In the genomic region with DNA sequence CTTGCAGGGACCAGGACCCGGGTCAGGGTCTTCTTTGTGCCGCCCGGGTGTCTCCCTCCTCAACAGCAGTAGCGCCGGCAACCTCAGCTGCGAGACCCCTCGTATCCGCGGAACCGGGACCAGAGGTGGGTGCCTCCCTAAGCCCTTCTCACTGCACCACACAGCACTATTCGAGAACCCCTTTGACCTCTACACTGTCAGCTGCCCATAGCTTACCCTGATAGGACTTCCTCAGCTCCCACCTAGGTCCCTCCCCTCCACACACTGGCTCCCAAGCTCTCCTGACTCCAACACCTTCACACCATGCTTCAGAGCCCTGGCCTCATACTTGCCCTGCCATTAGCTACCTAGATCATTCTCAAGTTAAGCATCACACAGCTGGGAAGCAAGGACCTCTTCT, we compare ENCODE assay signal across 9 mouse cellular contexts. TPM values are rescaled to one million over a fixed set of nuclear protein-coding genes. Genes with fewer than 3 reads are reported as not detected.
DNase-seq lines count a peak whose midpoint lies in the region; ATAC-seq lines count a peak whose summit lies in the region.
"Had no signal": no experiment of that assay in that cellular context is flagged by ENCODE, and none has a peak within 500 bp of the region (broad histone marks: within the 10 kb centered on the region; RNA-seq: fewer than 3 reads in every experiment).

No protein-coding gene starts in this region.

- H3K9ac ChIP-seq in heart, embryonic 14.5 days (ENCODE audit: low read length): peak overlapping the region; percentile 54
- peak overlapping the region; percentile 39 for H3K9ac ChIP-seq in hindbrain, embryonic 12.5 days
- peak overlapping the region; percentile 50 for H3K9ac ChIP-seq in midbrain, embryonic 15.5 days
- H3K9ac ChIP-seq: liver, embryonic 15.5 days had no signal

- H3K4me3 ChIP-seq in heart, embryonic 14.5 days (ENCODE audit: control insufficient read depth in 1 of 2, insufficient read depth in 1 of 2, low read depth in 1 of 2, low read length in 2 of 2): peak overlapping the region; percentile 35 to 38
- peak overlapping the region; percentile 48 for H3K4me3 ChIP-seq in hindbrain, embryonic 12.5 days
- peak overlapping the region; percentile 59 for H3K4me3 ChIP-seq in midbrain, embryonic 15.5 days
- H3K4me3 ChIP-seq: liver, embryonic 15.5 days had no signal

- H3K4me1 ChIP-seq in heart, embryonic 14.5 days (ENCODE audit: control insufficient read depth in 2 of 2, insufficient read depth in 2 of 2, low read length in 2 of 2): peaks cover 0 to 5% of the 10 kb centered on the region in 2 experiments; a peak in 3 of 4 replicates
- H3K4me1 ChIP-seq in hindbrain, embryonic 12.5 days: peaks cover 8% of the 10 kb centered on the region; the same call in 1 of the 2 replicates
- peaks cover 16% of the 10 kb centered on the region; the same call in 1 of the 2 replicates for H3K4me1 ChIP-seq in midbrain, embryonic 15.5 days
- H3K4me1 ChIP-seq: liver, embryonic 15.5 days had no signal

- no peaks in the 10 kb centered on the region for H3K36me3 ChIP-seq in heart, embryonic 14.5 days (ENCODE audit: control insufficient read depth, insufficient read depth, low read length)
- H3K36me3 ChIP-seq in hindbrain, embryonic 12.5 days: no peaks in the 10 kb centered on the region
- H3K36me3 ChIP-seq in midbrain, embryonic 15.5 days (replicated peaks): no peaks in the 10 kb centered on the region
- H3K36me3 ChIP-seq: liver, embryonic 15.5 days had no signal

- H3K27me3 ChIP-seq in heart, embryonic 14.5 days (ENCODE audit: control insufficient read depth, insufficient read depth, low read length): peaks cover 45% of the 10 kb centered on the region
- H3K27me3 ChIP-seq in hindbrain, embryonic 12.5 days: peaks cover 37% of the 10 kb centered on the region
- peaks cover 6% of the 10 kb centered on the region for H3K27me3 ChIP-seq in midbrain, embryonic 15.5 days (replicated peaks)

- no peaks in the 10 kb centered on the region for H3K9me3 ChIP-seq in heart, embryonic 14.5 days (ENCODE audit: control insufficient read depth, low read length)
- no peaks in the 10 kb centered on the region for H3K9me3 ChIP-seq in hindbrain, embryonic 12.5 days (replicated peaks)
- no peaks in the 10 kb centered on the region for H3K9me3 ChIP-seq in midbrain, embryonic 15.5 days
- H3K9me3 ChIP-seq: liver, embryonic 15.5 days had no signal

- no peak for DNase-seq in heart, adult 9 months (ENCODE audit: low spot score in 2 of 2)
- DNase-seq in embryo, embryonic 11 days: peak; percentile 5
- no peak for DNase-seq in gastrocnemius, postnatal 10 days
- no peak for DNase-seq in layer of hippocampus, postnatal 14 days (ENCODE audit: low spot score in 2 of 2)

- 12% methylated on average over 10 of the region's 11 CpGs for WGBS in heart, embryonic 14.5 days
- WGBS in hindbrain, embryonic 12.5 days: 5% methylated on average over 11 of the region's 11 CpGs
- under 1% methylated on average over 11 of the region's 11 CpGs for WGBS in midbrain, embryonic 15.5 days

- H3K4me2 ChIP-seq in heart, embryonic 14.5 days (ENCODE audit: low read length): peak overlapping the region; percentile 70
- H3K4me2 ChIP-seq in hindbrain, embryonic 12.5 days (replicated peaks): peak overlapping the region; percentile 91
- H3K4me2 ChIP-seq in midbrain, embryonic 15.5 days: peak overlapping the region; percentile 86
- H3K4me2 ChIP-seq: liver, embryonic 15.5 days had no signal

- no peak overlapping the region for H3K27ac ChIP-seq in heart, embryonic 14.5 days (replicated peaks in 1 of 2; ENCODE audit: control insufficient read depth in 1 of 2, insufficient read depth in 1 of 2, low read depth in 2 of 2, low read length in 2 of 2)
- H3K27ac ChIP-seq in hindbrain, embryonic 12.5 days: no peak overlapping the region
- no peak overlapping the region for H3K27ac ChIP-seq in midbrain, embryonic 15.5 days
- H3K27ac ChIP-seq: liver, embryonic 15.5 days had no signal

- ATAC-seq in heart, embryonic 14.5 days (ENCODE audit: insufficient number of reproducible peaks, insufficient read depth, low FRiP score, low read depth): no peak
- no peak; the same call in none of the 2 replicates for ATAC-seq in hindbrain, embryonic 12.5 days (ENCODE audit: low FRiP score)
- peak; percentile 71 for ATAC-seq in midbrain, embryonic 15.5 days (replicated peaks)
- no peak for ATAC-seq in megakaryocyte-erythroid progenitor cell, adult 5-6 weeks (replicated peaks; ENCODE audit: low FRiP score, low TSS enrichment, poor library complexity, severe bottlenecking)

RNA-seq across cellular contexts. Expression of gene Cckbr, which starts 0.5 kb away (rescaled TPM):
- not detected in 2 replicates for polyA plus RNA-seq in heart, embryonic 14.5 days (2014; fragmentation: Nextera tagmentation; extraction: Ambion mirVana)
- 0.46 and 0.92 TPM in 2 replicates for polyA plus RNA-seq in hindbrain, embryonic 12.5 days (2016; fragmentation: Nextera tagmentation; extraction: Ambion mirVana)
- polyA plus RNA-seq in midbrain, embryonic 15.5 days (2015; fragmentation: Nextera tagmentation; extraction: Ambion mirVana): 4.5 and 5.9 TPM in 2 replicates
- total RNA-seq in gastrocnemius, postnatal 10 days (2021): not detected
- not detected in 2 replicates for total RNA-seq in megakaryocyte-erythroid progenitor cell, adult 5-6 weeks (2014; fragmentation: Nextera tagmentation)
- not detected in 2 replicates for total RNA-seq in megakaryocyte-erythroid progenitor cell, adult 5-6 weeks (2017)
- total RNA-seq in layer of hippocampus, postnatal 14 days (2021): 10 to 100 TPM; 10.1 to 11.3 TPM
- polyA plus RNA-seq: liver, embryonic 15.5 days had no signal

RNA-seq across cellular contexts. Expression of gene Cnga4, which starts 21.7 kb away (rescaled TPM):
- polyA plus RNA-seq in heart, embryonic 14.5 days (2014; fragmentation: Nextera tagmentation; extraction: Ambion mirVana): not detected in 2 replicates
- 0.19 TPM in 1 of 2 replicates, not detected in the other for polyA plus RNA-seq in hindbrain, embryonic 12.5 days (2016; fragmentation: Nextera tagmentation; extraction: Ambion mirVana)
- 0.09 and 0.10 TPM in 2 replicates for polyA plus RNA-seq in midbrain, embryonic 15.5 days (2015; fragmentation: Nextera tagmentation; extraction: Ambion mirVana)
- not detected for total RNA-seq in gastrocnemius, postnatal 10 days (2021)
- not detected in 2 replicates for total RNA-seq in megakaryocyte-erythroid progenitor cell, adult 5-6 weeks (2014; fragmentation: Nextera tagmentation)
- total RNA-seq in megakaryocyte-erythroid progenitor cell, adult 5-6 weeks (2017): not detected in 2 replicates
- total RNA-seq in layer of hippocampus, postnatal 14 days (2021): under 1 TPM; 0.39 to 0.41 TPM
- polyA plus RNA-seq: liver, embryonic 15.5 days had no signal

RNA-seq across cellular contexts. Expression of gene Fam160a2, which starts 26.2 kb away (rescaled TPM):
- 30.2 and 34.0 TPM in 2 replicates for polyA plus RNA-seq in heart, embryonic 14.5 days (2014; fragmentation: Nextera tagmentation; extraction: Ambion mirVana)
- polyA plus RNA-seq in hindbrain, embryonic 12.5 days (2016; fragmentation: Nextera tagmentation; extraction: Ambion mirVana): 41.6 and 44.7 TPM in 2 replicates
- polyA plus RNA-seq in midbrain, embryonic 15.5 days (2015; fragmentation: Nextera tagmentation; extraction: Ambion mirVana): 51.8 and 52.7 TPM in 2 replicates
- total RNA-seq in gastrocnemius, postnatal 10 days (2021): 10 to 100 TPM; 12.6 to 17.5 TPM
- total RNA-seq in megakaryocyte-erythroid progenitor cell, adult 5-6 weeks (2014; fragmentation: Nextera tagmentation): 24.6 and 31.9 TPM in 2 replicates
- 9.8 and 15.1 TPM in 2 replicates for total RNA-seq in megakaryocyte-erythroid progenitor cell, adult 5-6 weeks (2017)
- total RNA-seq in layer of hippocampus, postnatal 14 days (2021): 10 to 100 TPM; 54.3 to 58.2 TPM

RNA-seq across cellular contexts. Expression of gene Gm5901, which starts 51.2 kb away (rescaled TPM):
- not detected in 2 replicates for polyA plus RNA-seq in heart, embryonic 14.5 days (2014; fragmentation: Nextera tagmentation; extraction: Ambion mirVana)
- polyA plus RNA-seq in hindbrain, embryonic 12.5 days (2016; fragmentation: Nextera tagmentation; extraction: Ambion mirVana): not detected in 2 replicates
- polyA plus RNA-seq in midbrain, embryonic 15.5 days (2015; fragmentation: Nextera tagmentation; extraction: Ambion mirVana): not detected in 2 replicates
- total RNA-seq in gastrocnemius, postnatal 10 days (2021): not detected
- total RNA-seq in megakaryocyte-erythroid progenitor cell, adult 5-6 weeks (2014; fragmentation: Nextera tagmentation): not detected in 2 replicates
- total RNA-seq in megakaryocyte-erythroid progenitor cell, adult 5-6 weeks (2017): not detected in 2 replicates
- not detected for total RNA-seq in layer of hippocampus, postnatal 14 days (2021)
- polyA plus RNA-seq: liver, embryonic 15.5 days had no signal

RNA-seq across cellular contexts. Expression of gene Cavin3, which starts 56.0 kb away (rescaled TPM):
- polyA plus RNA-seq in heart, embryonic 14.5 days (2014; fragmentation: Nextera tagmentation; extraction: Ambion mirVana): 93.8 and 99.0 TPM in 2 replicates
- polyA plus RNA-seq in hindbrain, embryonic 12.5 days (2016; fragmentation: Nextera tagmentation; extraction: Ambion mirVana): 37.4 and 41.0 TPM in 2 replicates
- polyA plus RNA-seq in midbrain, embryonic 15.5 days (2015; fragmentation: Nextera tagmentation; extraction: Ambion mirVana): 27.1 and 33.1 TPM in 2 replicates
- total RNA-seq in gastrocnemius, postnatal 10 days (2021): 10 to 100 TPM; 37.4 to 43.2 TPM
- not detected in 2 replicates for total RNA-seq in megakaryocyte-erythroid progenitor cell, adult 5-6 weeks (2014; fragmentation: Nextera tagmentation)
- total RNA-seq in megakaryocyte-erythroid progenitor cell, adult 5-6 weeks (2017): 0.61 and 0.75 TPM in 2 replicates
- total RNA-seq in layer of hippocampus, postnatal 14 days (2021): 10 to 100 TPM; 13.8 to 14.1 TPM

Comparison
In these comparisons a context has a peak if more than half of its experiments do, and no peak if none do; other contexts are left out.
1. RNA of gene Cckbr, which starts 0.5 kb away (total RNA-seq): 10.1 to 11.3 TPM in layer of hippocampus, postnatal 14 days; not detected in gastrocnemius, postnatal 10 days and not detected in megakaryocyte-erythroid progenitor cell, adult 5-6 weeks; every median in the first group is over 10 times any median in the second.
2. Peak in every context shown above with its lines, with median percentiles within 50 percentile points of each other: H3K4me2 ChIP-seq, H3K4me3 ChIP-seq and H3K9ac ChIP-seq.